Mouse (Mus musculus) heart, embryonic 10.5 days (tissue): Measurements from ENCODE around the gene Itga5. TPM values are rescaled to one million over a fixed set of nuclear protein-coding genes. Genes with fewer than 3 reads are reported as not detected.
"Not testable (repeated sequence)": the region's sequence is repeated elsewhere in the genome, so short reads cannot be mapped to it uniquely, and the experiment has no call there.

ENCODE experiments used
- DNase-seq: peaks from one replicate; pipeline ENCODE4 v3.0.0-alpha.2; 2017; ENCODE audit warnings: low spot score
- H3K27ac ChIP-seq: fragments of 300-500 bp; sonication (generic); 2 replicates; pipeline ENCODE4 v1.5.1; 2016; ENCODE audit warnings: mild to moderate bottlenecking
- H3K27me3 ChIP-seq: fragments of 300-500 bp; sonication (generic); 2 replicates; pipeline ENCODE4 v1.6.1; 2016; ENCODE audit warnings: mild to moderate bottlenecking; ENCODE audit not compliant: poor library complexity, insufficient read depth, severe bottlenecking
- H3K36me3 ChIP-seq: fragments of 300-500 bp; sonication (generic); 2 replicates; pipeline ENCODE4 v1.6.1; 2016; ENCODE audit warnings: mild to moderate bottlenecking, moderate library complexity
- H3K4me1 ChIP-seq: fragments of 300-500 bp; sonication (generic); 2 replicates; pipeline ENCODE4 v1.6.1; 2016; ENCODE audit warnings: mild to moderate bottlenecking
- H3K4me3 ChIP-seq: fragments of 300-500 bp; sonication (generic); 2 replicates; pipeline ENCODE4 v1.5.1; 2016; ENCODE audit warnings: mild to moderate bottlenecking, moderate library complexity
- H3K9me3 ChIP-seq: fragments of 300-500 bp; sonication (generic); 2 replicates; pipeline ENCODE4 v1.6.1; 2016; ENCODE audit warnings: mild to moderate bottlenecking, moderate library complexity
- WGBS: fragments of 180-500 bp; shearing (Covaris S2); methylation state at CpG from one replicate; pipeline ENCODE4 v1.1.7; 2016; 5-methylcytosine and 5-hydroxymethylcytosine counted together
- polyA plus RNA-seq: library from polyadenylated mRNA; unstranded; fragments of >200 nt; fragmentation: Nextera tagmentation; extraction: Ambion mirVana; gene quantifications from 2 replicates; pipeline ENCODE4 v1.2.1, GENCODE M21; 2016

Itga5 gene
- 60.6 and 98.7 TPM in 2 replicates for polyA plus RNA-seq

DNA sequence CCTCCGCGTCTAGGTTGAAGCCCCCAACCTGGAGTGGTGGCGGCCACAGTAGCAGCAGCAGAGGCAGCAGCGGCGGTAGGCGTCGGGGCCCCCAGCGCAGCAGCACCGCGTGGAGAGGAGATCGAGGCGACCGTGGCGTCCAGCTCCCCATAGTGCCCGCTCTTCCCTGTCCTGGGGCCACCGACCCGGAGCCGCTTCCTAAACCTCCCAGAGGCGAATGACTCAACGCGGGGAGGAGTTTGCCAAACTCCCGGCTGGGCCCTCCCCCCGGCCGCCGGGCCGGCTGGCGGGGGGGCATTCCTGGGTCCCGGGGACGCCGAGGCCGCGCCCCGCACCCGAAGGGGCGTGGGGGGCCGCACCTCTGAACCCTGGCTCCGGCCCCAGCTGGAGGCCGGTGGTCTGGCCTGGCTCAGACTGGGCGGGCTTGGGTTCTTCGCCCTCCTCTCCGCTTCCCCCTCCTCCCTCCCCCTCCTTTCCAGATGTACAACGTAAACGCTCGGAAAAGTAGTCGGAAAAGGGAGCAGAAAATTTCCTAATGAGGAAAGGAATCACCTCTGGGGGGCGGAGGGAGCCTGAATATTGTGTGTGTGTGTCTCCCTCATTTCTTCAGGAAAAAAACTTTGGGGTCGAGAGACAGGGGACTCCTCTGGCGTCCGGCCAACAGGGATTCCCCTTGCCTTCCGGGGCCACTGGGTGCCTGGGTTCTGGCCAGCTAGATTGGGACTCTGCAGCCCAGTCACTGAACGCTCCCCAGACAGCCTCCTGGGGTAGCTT, at the start of gene Itga5:
TSS of gene Itga5 (minus strand) at position 388 of the 774 bp plus-strand sequence.
- peak; percentile 87 for DNase-seq
- WGBS: under 1% methylated on average over 51 of the region's 51 CpGs
- peaks cover 69% of the 10 kb centered on the region for H3K4me1 ChIP-seq
- no peaks in the 10 kb centered on the region for H3K9me3 ChIP-seq
- no peaks in the 10 kb centered on the region for H3K27me3 ChIP-seq
- H3K36me3 ChIP-seq: peaks cover 13% of the 10 kb centered on the region; the same call in 1 of the 2 replicates
- H3K27ac ChIP-seq: peak within 1 kb of the TSS; percentile 100
- peak within 1 kb of the TSS; percentile 99 for H3K4me3 ChIP-seq

DNA sequence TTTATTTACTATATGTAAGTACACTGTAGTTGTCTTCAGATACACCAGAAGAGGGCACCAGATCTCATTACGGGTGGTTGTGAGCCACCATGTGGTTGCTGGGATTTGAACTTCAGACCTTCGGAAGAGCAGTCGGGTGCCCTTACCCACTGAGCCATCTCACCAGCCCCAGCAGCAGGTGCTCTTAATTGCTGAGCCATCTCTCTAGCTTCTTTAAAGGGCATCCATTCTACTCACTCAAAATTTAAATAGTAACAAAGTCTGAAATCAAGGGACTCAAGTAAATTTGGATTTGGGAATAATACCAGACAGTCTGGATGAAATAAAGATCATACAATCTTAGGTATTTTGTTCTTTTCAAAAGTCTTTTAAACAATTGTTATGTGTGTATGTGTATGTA, 39.0 kb upstream of the Itga5 start:
- H3K4me3 ChIP-seq, H3K36me3 ChIP-seq, H3K9me3 ChIP-seq, H3K27ac ChIP-seq, DNase-seq, H3K27me3 ChIP-seq, H3K4me1 ChIP-seq: not testable (repeated sequence)
- WGBS: 73% methylated on average over 3 of the region's 3 CpGs

DNA sequence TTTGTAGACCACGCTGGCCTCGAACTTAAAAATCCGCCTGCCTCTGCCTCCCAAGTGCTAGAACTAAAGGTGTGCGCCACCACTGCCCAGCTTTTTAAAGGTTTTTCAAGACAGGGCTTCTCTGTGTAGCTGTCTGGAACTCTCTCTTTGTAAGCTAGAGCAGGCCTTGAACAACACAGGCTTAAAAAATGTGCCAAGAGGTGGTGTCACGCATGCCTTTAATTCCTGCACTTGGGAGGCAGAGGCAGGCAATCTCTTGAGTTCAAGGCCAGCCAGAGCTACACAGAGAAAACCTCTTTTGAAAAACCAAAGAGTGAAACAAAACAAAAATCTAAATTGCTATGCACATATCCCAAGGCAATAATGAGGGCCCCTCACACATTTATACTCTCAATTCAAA, 34.8 kb upstream of the Itga5 start:
- Histone ChIP-seq H3K4me1 (no peaks in the 10 kb centered on the region), H3K36me3 (no peaks in the 10 kb centered on the region), H3K4me3 (no peak overlapping the region), H3K27ac (no peak overlapping the region), H3K9me3 (no peaks in the 10 kb centered on the region), H3K27me3 (no peaks in the 10 kb centered on the region)
- no peak for DNase-seq
- WGBS: 95% methylated on average over 5 of the region's 5 CpGs

DNA sequence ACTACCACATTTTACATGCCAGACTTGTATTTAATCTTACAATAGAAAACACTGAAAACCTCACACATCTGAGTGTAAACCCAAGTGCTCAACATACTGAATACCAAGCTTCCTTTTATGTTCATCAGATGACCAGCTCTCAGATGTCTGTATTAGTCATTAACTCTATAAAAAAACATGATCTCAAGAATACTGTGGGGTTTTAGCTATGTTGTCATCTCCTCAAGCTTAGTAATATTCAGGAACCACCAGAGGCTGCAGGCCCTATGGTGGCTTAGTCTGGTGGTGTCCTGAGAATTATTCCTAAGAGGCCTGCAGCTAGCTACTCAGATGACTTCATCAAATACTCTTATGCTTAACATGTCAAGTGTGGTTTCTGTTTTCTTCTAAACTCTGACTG, 27.0 kb upstream of the Itga5 start:
- H3K4me1 ChIP-seq: no peaks in the 10 kb centered on the region
- no peaks in the 10 kb centered on the region for H3K9me3 ChIP-seq
- DNase-seq: no peak
- no peak overlapping the region for H3K4me3 ChIP-seq
- H3K36me3 ChIP-seq: no peaks in the 10 kb centered on the region
- no peak overlapping the region for H3K27ac ChIP-seq
- H3K27me3 ChIP-seq: no peaks in the 10 kb centered on the region

DNA sequence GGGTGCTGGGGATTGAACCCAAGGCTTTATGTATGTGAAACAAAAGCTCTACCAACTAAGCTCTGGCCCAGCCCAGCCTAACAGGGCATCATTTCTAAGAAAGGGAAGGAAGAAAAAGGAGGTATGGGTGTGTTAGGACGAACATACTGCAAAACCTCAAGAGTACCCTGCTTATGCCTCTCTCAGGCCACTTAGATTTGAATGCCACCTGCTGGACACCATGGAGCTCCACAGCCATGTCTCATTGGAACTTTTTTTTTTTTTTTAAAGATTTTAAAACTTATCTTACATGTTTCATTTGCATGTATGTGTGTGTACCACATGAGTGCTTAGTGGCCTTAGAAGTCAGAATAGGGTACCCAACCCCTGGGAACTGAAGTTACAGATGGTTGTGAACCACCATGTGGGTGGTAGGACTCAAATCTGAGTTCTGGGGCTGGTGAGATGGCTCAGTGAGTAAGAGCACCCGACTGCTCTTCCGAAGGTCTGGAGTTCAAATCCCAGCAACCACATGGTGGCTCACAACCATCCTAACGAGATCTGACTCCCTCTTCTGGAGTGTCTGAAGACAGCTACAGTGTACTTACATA, 22.1 kb upstream of the Itga5 start:
- H3K27me3 ChIP-seq: no peaks in the 10 kb centered on the region
- H3K36me3 ChIP-seq: no peaks in the 10 kb centered on the region
- 42% methylated on average over 4 of the region's 4 CpGs for WGBS
- H3K4me3 ChIP-seq: no peak overlapping the region
- no peak overlapping the region for H3K27ac ChIP-seq
- peaks cover 9% of the 10 kb centered on the region for H3K4me1 ChIP-seq
- H3K9me3 ChIP-seq: no peaks in the 10 kb centered on the region
- no peak for DNase-seq

DNA sequence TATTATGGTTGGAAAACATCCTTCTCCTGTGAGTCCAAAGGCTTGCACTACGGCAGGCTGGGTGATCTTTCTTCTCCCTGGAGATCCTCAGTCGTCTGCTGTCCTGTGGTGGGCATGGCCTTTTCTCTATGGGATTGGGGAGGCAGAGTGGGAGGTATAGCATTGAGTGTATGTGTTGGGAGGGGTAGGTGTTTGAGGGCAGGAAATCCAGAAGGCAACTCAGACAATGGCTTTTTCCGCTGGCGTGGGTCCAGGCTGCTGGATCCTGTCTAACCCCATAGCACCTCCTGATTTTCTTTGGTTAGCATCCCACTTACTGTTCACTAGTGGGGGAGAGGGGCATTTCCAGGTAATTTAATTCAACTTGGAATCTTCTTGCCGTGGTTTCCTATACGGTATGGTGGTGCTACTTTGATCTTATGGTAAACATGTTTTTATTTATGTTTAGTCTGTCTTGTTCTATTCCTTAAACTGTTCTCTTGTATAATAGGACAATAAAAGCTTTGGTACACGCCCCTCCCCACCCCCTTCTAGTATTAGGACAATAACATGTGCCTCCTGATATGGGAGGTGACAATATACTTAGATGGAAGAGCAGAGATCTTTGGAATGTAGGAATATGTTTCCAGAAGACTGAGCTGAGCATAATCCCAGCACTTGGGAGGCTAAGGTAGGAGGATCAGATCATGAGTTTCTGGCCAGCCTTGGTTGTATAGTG, 17.4 kb upstream of the Itga5 start:
- no peak for DNase-seq
- H3K27me3 ChIP-seq: no peaks in the 10 kb centered on the region
- H3K9me3 ChIP-seq: no peaks in the 10 kb centered on the region
- H3K4me3 ChIP-seq: peak overlapping the region; percentile 24; the same call in 1 of the 2 replicates
- H3K27ac ChIP-seq: peak overlapping the region; percentile 71
- WGBS: 60% methylated on average over 7 of the region's 7 CpGs
- no peaks in the 10 kb centered on the region for H3K36me3 ChIP-seq
- peaks cover 25% of the 10 kb centered on the region for H3K4me1 ChIP-seq

DNA sequence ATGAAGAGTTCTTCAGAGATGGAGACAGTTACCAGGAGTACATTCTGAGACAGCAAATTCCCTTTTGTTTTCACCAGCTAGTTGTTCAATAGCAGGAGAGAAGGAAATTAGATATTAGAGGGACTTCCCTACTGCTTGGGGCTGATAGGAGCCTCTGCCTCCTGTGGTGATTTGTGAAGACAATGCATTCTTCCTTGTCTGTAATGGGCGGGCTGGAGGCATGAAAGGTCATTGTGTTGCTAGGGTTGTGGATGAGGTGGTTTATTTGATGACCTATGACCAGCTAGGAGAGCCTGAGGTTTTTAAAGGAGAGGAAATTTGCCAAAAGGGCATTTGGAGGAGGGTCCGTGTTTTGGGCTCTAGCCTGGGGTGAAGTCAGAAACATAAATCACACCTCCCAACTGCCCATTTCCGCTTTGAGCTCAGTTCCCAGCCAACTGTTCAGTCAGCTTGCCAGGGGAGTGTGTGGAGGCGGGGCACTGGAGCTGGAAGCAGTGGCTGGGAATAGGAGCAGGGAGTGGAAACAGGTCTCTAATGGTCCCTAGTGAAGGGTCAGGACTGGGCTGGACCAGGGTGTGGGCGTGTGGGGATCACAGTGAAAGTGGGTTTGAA, 16.3 kb upstream of the Itga5 start:
- H3K9me3 ChIP-seq: no peaks in the 10 kb centered on the region
- H3K36me3 ChIP-seq: no peaks in the 10 kb centered on the region
- no peaks in the 10 kb centered on the region for H3K27me3 ChIP-seq
- peak overlapping the region; percentile 24; the same call in 1 of the 2 replicates for H3K4me3 ChIP-seq
- peak overlapping the region; percentile 71 for H3K27ac ChIP-seq
- DNase-seq: no peak
- peaks cover 36% of the 10 kb centered on the region for H3K4me1 ChIP-seq
- 42% methylated on average over 5 of the region's 5 CpGs for WGBS

DNA sequence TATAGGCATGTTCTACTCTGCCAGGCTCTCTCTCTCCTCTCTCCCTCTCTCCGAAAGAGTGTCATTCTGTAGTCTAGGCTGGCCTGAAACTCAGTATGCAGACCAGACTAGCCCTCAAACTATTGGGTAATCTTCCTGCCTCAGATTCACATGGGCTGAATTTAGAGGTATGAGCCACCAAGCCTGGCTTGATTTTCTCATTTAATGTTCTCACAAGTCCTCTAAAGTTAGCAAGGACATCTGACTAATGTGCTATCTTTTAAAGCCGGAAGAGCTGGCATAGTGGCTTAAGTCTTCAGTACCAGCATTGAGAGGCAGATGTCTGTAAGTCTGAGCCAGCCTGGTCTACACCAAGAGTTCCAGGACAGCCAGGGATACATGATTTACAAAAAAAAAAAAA, 15.5 kb upstream of the Itga5 start:
- H3K4me1 ChIP-seq: peaks cover 44% of the 10 kb centered on the region
- H3K27ac ChIP-seq: 0 out of 2 replicates have a peak overlapping the region, but pooled peaks have one; percentile 4
- 83% methylated on average over 2 of the region's 2 CpGs for WGBS

DNA sequence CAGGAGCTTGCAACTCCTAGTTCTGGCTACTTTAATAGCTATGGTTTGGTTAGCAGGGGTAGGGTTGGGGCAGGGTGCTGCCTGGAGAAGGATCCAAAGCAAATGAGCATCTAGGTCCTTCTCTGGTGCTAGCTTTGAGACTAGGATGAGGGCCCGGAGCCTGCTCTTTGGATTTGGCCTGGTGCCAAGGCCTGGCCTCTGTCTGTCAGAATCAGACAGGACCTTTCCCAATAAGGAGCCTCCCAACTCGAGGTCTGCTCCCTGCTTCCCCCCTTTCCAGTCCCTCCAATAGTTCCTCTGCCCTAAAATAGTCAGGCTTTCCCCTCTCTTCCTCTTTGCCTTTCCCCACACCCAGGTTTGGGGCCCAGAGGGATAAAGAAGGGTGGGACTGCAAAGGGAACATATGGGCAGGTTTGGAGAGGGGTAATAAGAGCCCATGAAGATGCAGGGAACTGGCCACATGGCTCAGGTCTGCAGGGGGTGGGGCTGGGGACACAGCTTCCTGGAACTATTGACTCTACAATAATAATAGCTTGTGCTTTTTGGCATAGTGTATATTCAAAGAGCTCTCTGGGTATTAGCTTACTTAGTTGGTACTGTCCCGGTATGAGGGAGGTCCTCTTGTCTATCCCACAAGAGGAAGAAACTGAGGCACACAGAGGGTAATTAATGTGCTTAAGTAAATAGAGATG, 12.2 kb upstream of the Itga5 start:
- Histone ChIP-seq H3K27me3 (no peaks in the 10 kb centered on the region), H3K27ac (peak overlapping the region; percentile 81), H3K4me3 (no peak overlapping the region), H3K4me1 (peaks cover 42% of the 10 kb centered on the region), H3K36me3 (no peaks in the 10 kb centered on the region), H3K9me3 (no peaks in the 10 kb centered on the region)
- WGBS: 35% methylated on average over 3 of the region's 3 CpGs
- DNase-seq: peak; percentile 81

More for the DNA sequence above, 15.5 kb upstream of the Itga5 start:
- Histone ChIP-seq H3K27me3 (no peaks in the 10 kb centered on the region), H3K9me3 (no peaks in the 10 kb centered on the region), H3K4me3 (no peak overlapping the region), H3K36me3 (no peaks in the 10 kb centered on the region)
- no peak for DNase-seq

DNA sequence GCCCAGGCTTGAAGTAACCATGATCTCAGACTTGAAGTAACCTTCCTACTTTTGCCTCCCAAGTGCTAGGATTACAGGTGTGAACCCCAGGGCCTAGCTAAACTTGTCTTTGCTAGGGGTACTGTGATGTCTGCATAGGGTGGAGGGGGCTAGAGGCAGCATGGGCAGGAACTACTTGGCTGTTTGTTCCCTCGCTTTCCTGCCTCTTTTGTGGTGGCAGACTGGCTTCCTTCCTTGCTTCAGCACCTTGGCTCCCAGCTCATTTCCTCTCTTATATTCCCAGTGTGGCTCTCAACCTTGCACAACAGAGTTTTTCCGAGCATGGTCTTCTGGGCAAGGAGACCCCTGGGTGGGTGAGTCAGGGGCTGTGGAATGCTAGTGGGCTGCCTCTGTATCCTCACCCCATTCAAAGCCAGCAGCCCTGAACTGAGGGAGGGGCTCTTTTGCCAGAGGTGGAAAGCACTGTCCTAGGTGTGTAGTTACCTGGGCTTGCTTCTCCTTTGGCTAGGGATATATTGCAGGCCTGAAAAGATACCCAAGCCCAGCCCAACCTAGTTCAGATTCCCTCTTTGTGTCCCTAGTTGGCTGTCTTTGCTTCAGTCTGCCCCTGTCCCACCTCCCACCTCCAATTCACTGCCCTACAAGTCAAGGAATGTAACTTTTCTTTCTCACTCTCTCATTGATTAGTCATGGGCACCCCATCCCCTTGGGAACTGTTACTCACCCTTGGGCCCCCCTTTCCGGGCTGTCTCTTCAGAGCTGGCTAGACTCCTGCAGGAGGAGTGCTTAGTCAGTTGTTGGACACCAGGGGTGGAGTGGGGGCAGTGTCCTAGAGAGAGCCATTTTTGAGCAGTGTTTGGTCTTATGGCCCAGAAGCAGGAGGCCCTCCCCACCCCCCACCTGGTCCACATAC, 11.4 kb upstream of the Itga5 start:
- 50% methylated on average over 3 of the region's 3 CpGs for WGBS
- Histone ChIP-seq H3K4me1 (peaks cover 34% of the 10 kb centered on the region), H3K9me3 (no peaks in the 10 kb centered on the region), H3K27ac (peak overlapping the region; percentile 81), H3K4me3 (peak overlapping the region; percentile 5; the same call in 1 of the 2 replicates), H3K27me3 (no peaks in the 10 kb centered on the region), H3K36me3 (no peaks in the 10 kb centered on the region)
- no peak for DNase-seq

DNA sequence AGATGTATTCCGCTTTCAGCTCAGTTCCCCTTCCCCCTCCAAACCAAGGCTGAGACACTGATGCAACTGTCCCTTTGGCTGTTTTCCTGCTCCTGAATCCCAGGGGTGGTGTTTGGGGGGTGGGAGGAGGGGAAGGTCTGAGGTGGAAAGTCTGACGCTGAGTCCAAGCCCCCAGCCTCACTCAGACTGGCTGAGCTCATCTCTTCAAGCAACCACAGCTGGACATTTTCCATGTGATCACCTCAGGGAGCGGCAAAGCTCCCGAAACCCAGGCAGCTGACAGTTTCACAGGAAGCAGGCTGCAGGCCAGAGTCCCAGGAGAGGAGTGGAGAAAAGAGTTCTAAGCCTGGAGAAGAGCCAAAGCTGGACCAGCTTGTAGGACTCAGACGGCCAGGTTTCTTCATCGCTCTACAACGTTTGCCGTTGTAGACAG, 10.3 kb upstream of the Itga5 start:
- no peaks in the 10 kb centered on the region for H3K36me3 ChIP-seq
- H3K4me3 ChIP-seq: no peak overlapping the region
- DNase-seq: peak; percentile 86
- no peaks in the 10 kb centered on the region for H3K9me3 ChIP-seq
- WGBS: 55% methylated on average over 8 of the region's 8 CpGs
- peaks cover 34% of the 10 kb centered on the region for H3K4me1 ChIP-seq
- peak overlapping the region; percentile 81 for H3K27ac ChIP-seq
- no peaks in the 10 kb centered on the region for H3K27me3 ChIP-seq
